Mouse (Mus musculus) frontal cortex, postnatal 10 days (tissue): Measurements from ENCODE around the gene Tnfrsf26.
"Not testable (repeated sequence)": the region's sequence is repeated elsewhere in the genome, so short reads cannot be mapped to it uniquely, and the experiment has no call there.

Experiments
- DNase-seq, 2 experiments: peaks; one replicate each; pipeline ENCODE4 v3.0.0; 2022; ENCODE audit warnings: low spot score in 2 of 2, mixed read lengths in 1 of 2

Gene Tnfrsf26

GRCm38 (mm10) chr7:143628540-143628939, at the start of gene Tnfrsf26:
TSS of gene Tnfrsf26 (minus strand) at chr7:143628722.
- no peak for DNase-seq

- DNase-seq = no peak
Observed at GRCm38 (mm10) chr7:143666427-143667311, 38.1 kb upstream of the Tnfrsf26 start.

GRCm38 (mm10) chr7:143663470-143663869, 34.9 kb upstream of the Tnfrsf26 start:
- no peak for DNase-seq

- DNase-seq = no peak
Observed at GRCm38 (mm10) chr7:143660797-143661196, 32.3 kb upstream of the Tnfrsf26 start.

- DNase-seq = not testable (repeated sequence)
Observed at GRCm38 (mm10) chr7:143649769-143650346, 21.3 kb upstream of the Tnfrsf26 start.

- peak; percentile 61 to 79 for DNase-seq
Observed at GRCm38 (mm10) chr7:143649034-143649768, 20.7 kb upstream of the Tnfrsf26 start, which contains the start of gene Tnfrsf22. TSS of gene Tnfrsf22 (minus strand) at chr7:143649661.

GRCm38 (mm10) chr7:143643949-143644348, 15.4 kb upstream of the Tnfrsf26 start:
- DNase-seq = not testable (repeated sequence)

- DNase-seq = no peak
Observed at GRCm38 (mm10) chr7:143636674-143637073, 8.2 kb upstream of the Tnfrsf26 start.

- DNase-seq = no peak
Observed at GRCm38 (mm10) chr7:143631503-143631902, 3.0 kb upstream of the Tnfrsf26 start.

- DNase-seq = no peak
Observed at GRCm38 (mm10) chr7:143629501-143629900, 979 bp upstream of the Tnfrsf26 start.

- no peak for DNase-seq
Observed at GRCm38 (mm10) chr7:143627555-143628286, 801 bp downstream of the Tnfrsf26 start.

GRCm38 (mm10) chr7:143626178-143626577, 2.3 kb downstream of the Tnfrsf26 start:
- no peak for DNase-seq

- no peak for DNase-seq
Observed at GRCm38 (mm10) chr7:143625151-143625550, 3.4 kb downstream of the Tnfrsf26 start.

- DNase-seq = no peak
Observed at GRCm38 (mm10) chr7:143624561-143624960, 4.0 kb downstream of the Tnfrsf26 start.

GRCm38 (mm10) chr7:143620951-143621350, 7.6 kb downstream of the Tnfrsf26 start:
- DNase-seq = peak in 1 of 2 experiments; percentile 13

- no peak for DNase-seq
Observed at GRCm38 (mm10) chr7:143614404-143615135, 14.0 kb downstream of the Tnfrsf26 start.

GRCm38 (mm10) chr7:143612215-143612614, 16.3 kb downstream of the Tnfrsf26 start:
- DNase-seq = no peak

GRCm38 (mm10) chr7:143605321-143605720, 23.2 kb downstream of the Tnfrsf26 start:
- DNase-seq = no peak

- DNase-seq = no peak
Observed at GRCm38 (mm10) chr7:143604889-143605288, 23.6 kb downstream of the Tnfrsf26 start.

GRCm38 (mm10) chr7:143601705-143602104, 26.8 kb downstream of the Tnfrsf26 start:
- DNase-seq = no peak

GRCm38 (mm10) chr7:143600231-143600740, 28.2 kb downstream of the Tnfrsf26 start:
- no peak for DNase-seq
